Mouse (Mus musculus) forebrain, embryonic 15.5 days (tissue): ENCODE measurements at regions not wholly inside any gene's neighbourhood (a gene's known extent, or its start where the extent isn't known, plus 50 kb on each side); places are given as distances from the start of the nearest gene placed in this dataset.

Source experiments
- ATAC-seq: fragments of 200-750 bp; cut with Nextera tagmentation; replicated peaks from 2 replicates; pipeline ENCODE4 v1.8.0; 2017; ENCODE audit warnings: mild to moderate bottlenecking, moderate TSS enrichment, moderate library complexity
- H3K27ac ChIP-seq: fragments of 300-500 bp; sonication (generic); replicated peaks from 2 replicates; pipeline ENCODE4 v1.5.1; 2015; ENCODE audit warnings: mild to moderate bottlenecking, inconsistent platforms
- H3K27me3 ChIP-seq: fragments of 300-500 bp; sonication (generic); 2 replicates; pipeline ENCODE4 v1.6.1; 2015; ENCODE audit warnings: inconsistent platforms
- H3K36me3 ChIP-seq: fragments of 300-500 bp; sonication (generic); 2 replicates; pipeline ENCODE4 v1.6.1; 2015; ENCODE audit warnings: mild to moderate bottlenecking, inconsistent platforms
- H3K4me1 ChIP-seq: fragments of 300-500 bp; sonication (generic); 2 replicates; pipeline ENCODE4 v1.6.1; 2015; ENCODE audit warnings: inconsistent platforms
- H3K4me2 ChIP-seq: fragments of 300-500 bp; sonication (generic); replicated peaks from 2 replicates; pipeline ENCODE4 v1.6.1; 2015; ENCODE audit warnings: mild to moderate bottlenecking, inconsistent platforms
- H3K4me3 ChIP-seq: fragments of 300-500 bp; sonication (generic); 2 replicates; pipeline ENCODE4 v1.5.1; 2015; ENCODE audit warnings: mild to moderate bottlenecking, inconsistent platforms
- H3K9ac ChIP-seq: fragments of 300-500 bp; sonication (generic); replicated peaks from 2 replicates; pipeline ENCODE4 v1.6.1; 2015; ENCODE audit warnings: mild to moderate bottlenecking, inconsistent platforms
- H3K9me3 ChIP-seq: fragments of 300-500 bp; sonication (generic); 2 replicates; pipeline ENCODE4 v1.6.1; 2016; ENCODE audit warnings: inconsistent platforms
- WGBS: fragments of 180-500 bp; shearing (Covaris S2); methylation state at CpG from one replicate; pipeline ENCODE4 v1.1.7; 2015; ENCODE audit warnings: mixed read lengths; 5-methylcytosine and 5-hydroxymethylcytosine counted together

- H3K4me2 ChIP-seq, result no peak overlapping the region
- H3K4me1 ChIP-seq, result peaks cover 14% of the 10 kb centered on the region
- H3K9me3 ChIP-seq, result no peaks in the 10 kb centered on the region
- ATAC-seq, result no peak
- 83% methylated on average over 7 of the region's 7 CpGs for WGBS
- H3K36me3 ChIP-seq, result no peaks in the 10 kb centered on the region
- H3K27me3 ChIP-seq, result no peaks in the 10 kb centered on the region
- H3K27ac ChIP-seq, result no peak overlapping the region
- no peak overlapping the region for H3K9ac ChIP-seq
- H3K4me3 ChIP-seq, result no peak overlapping the region
Observed at GRCm38 (mm10) chr3:35106097-35106496, 455.9 kb downstream of the Sox2 start.

- no peak for ATAC-seq
- no peak overlapping the region for H3K4me2 ChIP-seq
- no peaks in the 10 kb centered on the region for H3K4me1 ChIP-seq
- no peaks in the 10 kb centered on the region for H3K27me3 ChIP-seq
- H3K9me3 ChIP-seq, result no peaks in the 10 kb centered on the region
- WGBS, result 88% methylated on average over 3 of the region's 3 CpGs
- no peak overlapping the region for H3K27ac ChIP-seq
- H3K36me3 ChIP-seq, result no peaks in the 10 kb centered on the region
- no peak overlapping the region for H3K9ac ChIP-seq
- no peak overlapping the region for H3K4me3 ChIP-seq
Observed at GRCm38 (mm10) chr3:35133477-35133876, 483.3 kb downstream of the Sox2 start.

GRCm38 (mm10) chr3:35141500-35142220 lies 491.5 kb downstream of the Sox2 start:
- Histone ChIP-seq H3K9me3 (no peaks in the 10 kb centered on the region), H3K4me3 (no peak overlapping the region), H3K36me3 (no peaks in the 10 kb centered on the region), H3K9ac (no peak overlapping the region), H3K27me3 (no peaks in the 10 kb centered on the region), H3K27ac (no peak overlapping the region), H3K4me1 (peaks cover 7% of the 10 kb centered on the region), H3K4me2 (no peak overlapping the region)
- ATAC-seq, result no peak
- 48% methylated on average over 11 of the region's 11 CpGs for WGBS

- no peak for ATAC-seq
- H3K4me1 ChIP-seq, result peaks cover 7% of the 10 kb centered on the region
- H3K27ac ChIP-seq, result no peak overlapping the region
- H3K9me3 ChIP-seq, result no peaks in the 10 kb centered on the region
- H3K4me2 ChIP-seq, result no peak overlapping the region
- H3K36me3 ChIP-seq, result no peaks in the 10 kb centered on the region
- H3K27me3 ChIP-seq, result no peaks in the 10 kb centered on the region
- 90% methylated on average over 2 of the region's 2 CpGs for WGBS
- no peak overlapping the region for H3K9ac ChIP-seq
- no peak overlapping the region for H3K4me3 ChIP-seq
Observed at GRCm38 (mm10) chr3:35142683-35143082, 492.5 kb downstream of the Sox2 start.

- no peak overlapping the region for H3K9ac ChIP-seq
- no peaks in the 10 kb centered on the region for H3K36me3 ChIP-seq
- H3K4me3 ChIP-seq, result no peak overlapping the region
- H3K9me3 ChIP-seq, result no peaks in the 10 kb centered on the region
- no peak for ATAC-seq
- WGBS, result 91% methylated on average over 2 of the region's 2 CpGs
- peaks cover 26% of the 10 kb centered on the region for H3K4me1 ChIP-seq
- no peak overlapping the region for H3K27ac ChIP-seq
- no peaks in the 10 kb centered on the region for H3K27me3 ChIP-seq
- H3K4me2 ChIP-seq, result no peak overlapping the region
Observed at GRCm38 (mm10) chr3:35145569-35145968, 495.4 kb downstream of the Sox2 start.

- no peak overlapping the region for H3K4me3 ChIP-seq
- peaks cover 26% of the 10 kb centered on the region for H3K4me1 ChIP-seq
- no peaks in the 10 kb centered on the region for H3K27me3 ChIP-seq
- H3K36me3 ChIP-seq, result no peaks in the 10 kb centered on the region
- H3K27ac ChIP-seq, result no peak overlapping the region
- 75% methylated on average over 5 of the region's 5 CpGs for WGBS
- H3K4me2 ChIP-seq, result no peak overlapping the region
- no peaks in the 10 kb centered on the region for H3K9me3 ChIP-seq
- no peak for ATAC-seq
- no peak overlapping the region for H3K9ac ChIP-seq
Observed at GRCm38 (mm10) chr3:35146681-35147080, 496.5 kb downstream of the Sox2 start.

GRCm38 (mm10) chr3:35149251-35149691 lies 499.1 kb downstream of the Sox2 start:
- Histone ChIP-seq H3K36me3 (no peaks in the 10 kb centered on the region), H3K4me2 (peak overlapping the region; percentile 19), H3K27ac (peak overlapping the region; percentile 75), H3K9ac (no peak overlapping the region), H3K4me1 (peaks cover 22% of the 10 kb centered on the region), H3K4me3 (no peak overlapping the region), H3K9me3 (no peaks in the 10 kb centered on the region), H3K27me3 (no peaks in the 10 kb centered on the region)
- peak; percentile 80 for ATAC-seq
- WGBS, result 14% methylated on average over 12 of the region's 12 CpGs

GRCm38 (mm10) chr3:35152191-35152590 lies 502.0 kb downstream of the Sox2 start:
- Histone ChIP-seq H3K4me2 (no peak overlapping the region), H3K4me3 (no peak overlapping the region), H3K4me1 (peaks cover 19% of the 10 kb centered on the region), H3K27ac (no peak overlapping the region), H3K9ac (no peak overlapping the region), H3K36me3 (no peaks in the 10 kb centered on the region), H3K9me3 (no peaks in the 10 kb centered on the region), H3K27me3 (no peaks in the 10 kb centered on the region)
- ATAC-seq, result 0 out of 2 replicates have a peak, but pooled peaks have one; percentile 9
- 51% methylated on average over 7 of the region's 7 CpGs for WGBS

GRCm38 (mm10) chr3:35154266-35154665 lies 504.1 kb downstream of the Sox2 start:
- H3K4me3 ChIP-seq, result no peak overlapping the region
- H3K4me2 ChIP-seq, result no peak overlapping the region
- peaks cover 7% of the 10 kb centered on the region for H3K4me1 ChIP-seq
- no peak overlapping the region for H3K27ac ChIP-seq
- H3K27me3 ChIP-seq, result no peaks in the 10 kb centered on the region
- no peak overlapping the region for H3K9ac ChIP-seq
- no peak for ATAC-seq
- H3K9me3 ChIP-seq, result no peaks in the 10 kb centered on the region
- H3K36me3 ChIP-seq, result no peaks in the 10 kb centered on the region
- 43% methylated on average over 6 of the region's 6 CpGs for WGBS

- no peaks in the 10 kb centered on the region for H3K27me3 ChIP-seq
- no peaks in the 10 kb centered on the region for H3K4me1 ChIP-seq
- H3K9ac ChIP-seq, result no peak overlapping the region
- 100% methylated on average over 1 of the region's 1 CpGs for WGBS
- no peak overlapping the region for H3K4me2 ChIP-seq
- no peak overlapping the region for H3K4me3 ChIP-seq
- no peaks in the 10 kb centered on the region for H3K9me3 ChIP-seq
- H3K36me3 ChIP-seq, result no peaks in the 10 kb centered on the region
- H3K27ac ChIP-seq, result no peak overlapping the region
- ATAC-seq, result no peak
Observed at GRCm38 (mm10) chr3:35168676-35169075, 518.5 kb downstream of the Sox2 start.

- Histone ChIP-seq H3K36me3 (no peaks in the 10 kb centered on the region), H3K4me3 (no peak overlapping the region), H3K9ac (no peak overlapping the region), H3K4me2 (no peak overlapping the region), H3K27ac (no peak overlapping the region), H3K27me3 (no peaks in the 10 kb centered on the region), H3K4me1 (no peaks in the 10 kb centered on the region), H3K9me3 (no peaks in the 10 kb centered on the region)
- WGBS, result 80% methylated on average over 12 of the region's 12 CpGs
- ATAC-seq, result no peak
Observed at GRCm38 (mm10) chr3:35178759-35179440, 528.7 kb downstream of the Sox2 start.

GRCm38 (mm10) chr3:35208526-35208925 lies 545.4 kb upstream of the Atp11b start:
- no peak overlapping the region for H3K27ac ChIP-seq
- no peak overlapping the region for H3K4me3 ChIP-seq
- H3K36me3 ChIP-seq, result no peaks in the 10 kb centered on the region
- ATAC-seq, result peak; percentile 46; the same call in 1 of the 2 replicates
- WGBS, result 71% methylated on average over 5 of the region's 5 CpGs
- H3K4me1 ChIP-seq, result no peaks in the 10 kb centered on the region
- H3K4me2 ChIP-seq, result no peak overlapping the region
- no peaks in the 10 kb centered on the region for H3K27me3 ChIP-seq
- H3K9ac ChIP-seq, result no peak overlapping the region
- H3K9me3 ChIP-seq, result no peaks in the 10 kb centered on the region
